Mouse (Mus musculus) forebrain, embryonic 13.5 days (tissue): Measurements from ENCODE around the gene Pced1a. TPM values are rescaled to one million over a fixed set of nuclear protein-coding genes. Genes with fewer than 3 reads are reported as not detected.
"Not testable (repeated sequence)": the region's sequence is repeated elsewhere in the genome, so short reads cannot be mapped to it uniquely, and the experiment has no call there.

ENCODE experiments used
- ATAC-seq: fragments of 200-750 bp; cut with Nextera tagmentation; 2 replicates; pipeline ENCODE4 v1.8.0; 2017
- H3K27ac ChIP-seq: fragments of 300-500 bp; sonication (generic); 2 replicates; pipeline ENCODE4 v1.5.1; 2015; ENCODE audit warnings: inconsistent platforms, mild to moderate bottlenecking, moderate library complexity
- H3K27me3 ChIP-seq: fragments of 300-500 bp; sonication (generic); 2 replicates; pipeline ENCODE4 v1.6.1; 2015; ENCODE audit warnings: mild to moderate bottlenecking, inconsistent platforms
- H3K36me3 ChIP-seq: fragments of 300-500 bp; sonication (generic); 2 replicates; pipeline ENCODE4 v1.6.1; 2015; ENCODE audit warnings: mild to moderate bottlenecking, inconsistent platforms; ENCODE audit not compliant: poor library complexity, severe bottlenecking
- H3K4me1 ChIP-seq: fragments of 300-500 bp; sonication (generic); 2 replicates; pipeline ENCODE4 v1.6.1; 2015; ENCODE audit warnings: inconsistent platforms
- H3K4me2 ChIP-seq: fragments of 300-500 bp; sonication (generic); 2 replicates; pipeline ENCODE4 v1.6.1; 2015; ENCODE audit warnings: inconsistent platforms, mild to moderate bottlenecking, moderate library complexity
- H3K4me3 ChIP-seq: fragments of 300-500 bp; sonication (generic); 2 replicates; pipeline ENCODE4 v1.5.1; 2015; ENCODE audit warnings: mild to moderate bottlenecking, inconsistent platforms
- H3K9ac ChIP-seq: fragments of 300-500 bp; sonication (generic); 2 replicates; pipeline ENCODE4 v1.6.1; 2015; ENCODE audit warnings: mild to moderate bottlenecking, inconsistent platforms
- H3K9me3 ChIP-seq: fragments of 300-500 bp; sonication (generic); replicated peaks from 2 replicates; pipeline ENCODE4 v1.6.1; 2016; ENCODE audit warnings: inconsistent platforms
- WGBS: fragments of 180-500 bp; shearing (Covaris S2); methylation state at CpG from one replicate; pipeline ENCODE4 v1.1.7; 2015; 5-methylcytosine and 5-hydroxymethylcytosine counted together
- polyA plus RNA-seq: library from polyadenylated mRNA; unstranded; fragments of >200 nt; fragmentation: Nextera tagmentation; extraction: Ambion mirVana; gene quantifications from 2 replicates; pipeline ENCODE4 v1.2.1, GENCODE M21; 2015

Pced1a gene
- polyA plus RNA-seq, 1 experiment from 2014 or later = 9.0 TPM

DNA sequence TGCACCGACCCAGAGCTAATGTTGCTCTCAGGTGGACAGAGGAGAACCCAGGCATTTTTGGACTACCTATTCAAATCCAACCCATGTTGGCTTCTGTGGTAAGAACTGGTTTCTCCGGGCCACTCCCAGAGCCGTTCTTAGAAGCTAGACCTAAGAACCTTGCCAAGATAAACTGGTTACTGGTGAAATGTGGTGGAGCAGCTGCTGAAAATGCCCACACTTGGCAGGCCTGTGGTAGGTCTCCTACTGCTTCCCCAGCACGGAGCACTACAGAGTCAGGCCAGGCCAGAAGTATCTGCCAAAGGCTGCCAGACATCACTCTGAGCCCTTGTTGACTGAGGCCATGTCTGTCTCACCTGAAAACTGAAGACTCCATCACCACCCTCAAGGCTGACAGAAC, 49.5 kb downstream of the Pced1a start:
- H3K27me3 ChIP-seq = no peaks in the 10 kb centered on the region
- ATAC-seq = no peak

DNA sequence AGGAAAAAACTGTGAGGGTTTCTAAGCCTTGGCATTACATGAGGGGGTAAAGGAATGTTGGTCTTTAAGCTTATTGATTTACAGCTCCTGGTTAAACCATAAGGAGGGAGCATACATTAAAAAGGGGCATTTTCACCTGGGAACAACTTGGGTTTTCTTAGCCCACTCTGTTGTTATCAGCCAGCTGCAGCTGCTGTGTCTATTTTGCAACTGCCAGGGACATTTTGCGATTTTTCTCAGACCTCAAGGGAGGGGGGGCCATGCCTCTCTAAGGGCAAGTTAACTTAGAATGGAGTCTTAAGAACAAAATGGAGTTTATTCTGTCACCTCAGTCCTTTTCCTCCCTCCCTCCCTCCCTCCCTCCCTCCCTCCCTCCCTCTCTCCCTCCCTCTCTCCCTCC, 51.5 kb downstream of the Pced1a start:
- not testable (repeated sequence) for H3K9ac ChIP-seq, ATAC-seq, H3K4me1 ChIP-seq, H3K9me3 ChIP-seq, H3K36me3 ChIP-seq, H3K4me2 ChIP-seq, H3K27me3 ChIP-seq, H3K4me3 ChIP-seq, H3K27ac ChIP-seq
- WGBS = 62% methylated on average over 1 of the region's 1 CpGs

More for the DNA sequence above, 49.5 kb downstream of the Pced1a start:
- no peaks in the 10 kb centered on the region for H3K36me3 ChIP-seq
- H3K4me1 ChIP-seq = no peaks in the 10 kb centered on the region
- H3K4me2 ChIP-seq = no peak overlapping the region
- H3K9me3 ChIP-seq = no peaks in the 10 kb centered on the region
- no peak overlapping the region for H3K9ac ChIP-seq
- no peak overlapping the region for H3K4me3 ChIP-seq
- H3K27ac ChIP-seq = no peak overlapping the region
- WGBS = 88% methylated on average over 4 of the region's 4 CpGs

DNA sequence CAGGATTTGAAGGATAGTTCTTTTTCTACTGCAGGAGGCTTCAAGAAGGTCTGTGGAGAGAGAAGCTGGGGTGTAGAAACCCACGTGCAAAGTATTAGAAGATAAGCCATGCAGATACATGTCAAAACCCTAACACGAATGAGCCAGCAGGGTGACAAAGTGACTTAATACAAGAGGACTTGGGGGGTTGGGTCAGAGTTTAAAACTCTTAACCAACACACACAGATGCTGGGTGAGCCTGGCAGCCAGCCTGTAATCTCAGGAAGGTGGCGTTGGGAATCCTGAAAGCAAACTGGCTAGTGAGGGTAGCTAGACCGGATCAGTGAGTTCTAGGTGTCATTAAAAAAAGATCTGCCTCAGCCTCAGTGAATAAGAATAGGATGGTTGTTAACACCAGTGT, 57.1 kb downstream of the Pced1a start:
- ATAC-seq = no peak
- H3K36me3 ChIP-seq = no peaks in the 10 kb centered on the region
- WGBS = 64% methylated on average over 4 of the region's 4 CpGs

More for the DNA sequence above, 57.1 kb downstream of the Pced1a start:
- Histone ChIP-seq H3K4me3 (no peak overlapping the region), H3K27me3 (peaks cover 35% of the 10 kb centered on the region), H3K9ac (no peak overlapping the region), H3K9me3 (no peaks in the 10 kb centered on the region), H3K4me2 (no peak overlapping the region), H3K27ac (no peak overlapping the region), H3K4me1 (peaks cover 9% of the 10 kb centered on the region)

Other genes starting within 250 kb of the Pced1a start
- gene Snrpb, start 245.3 kb downstream of the Pced1a start, polyA plus RNA-seq = 590 and 601 TPM in 2 replicates
- not detected in 2 replicates for gene Tmc2, start 229.5 kb downstream of the Pced1a start, polyA plus RNA-seq
- gene Nop56, start 150.3 kb downstream of the Pced1a start, polyA plus RNA-seq = 288 and 308 TPM in 2 replicates
- gene Idh3b, start 140.2 kb downstream of the Pced1a start, polyA plus RNA-seq = 153 and 172 TPM in 2 replicates
- gene Ebf4, start 129.5 kb downstream of the Pced1a start, polyA plus RNA-seq = 2.1 and 2.6 TPM in 2 replicates
- 11.8 and 12.3 TPM in 2 replicates for gene Cpxm1, start 27.1 kb downstream of the Pced1a start, polyA plus RNA-seq
- gene Gm28372, start 19.5 kb downstream of the Pced1a start, polyA plus RNA-seq = 0.09 and 0.34 TPM in 2 replicates
- gene 1700020A23Rik, start 19.4 kb downstream of the Pced1a start, polyA plus RNA-seq = 0.25 and 0.48 TPM in 2 replicates
- not detected in 2 replicates for gene Tmem239, start 18.2 kb downstream of the Pced1a start, polyA plus RNA-seq
- 125 and 130 TPM in 2 replicates for gene Vps16, start 362 bp downstream of the Pced1a start, polyA plus RNA-seq
- 120 and 122 TPM in 2 replicates for gene Ptpra, start 25.6 kb upstream of the Pced1a start, polyA plus RNA-seq
- gene Mrps26, start 139.0 kb upstream of the Pced1a start, polyA plus RNA-seq = 73.3 and 82.9 TPM in 2 replicates
- gene Oxt, start 151.5 kb upstream of the Pced1a start, polyA plus RNA-seq = not detected in 2 replicates
- gene Avp, start 157.9 kb upstream of the Pced1a start, polyA plus RNA-seq = 1.2 and 1.8 TPM in 2 replicates
- gene Fastkd5, start 205.3 kb upstream of the Pced1a start, polyA plus RNA-seq = 14.7 and 14.8 TPM in 2 replicates
- 13.0 and 15.5 TPM in 2 replicates for gene Ubox5, start 205.3 kb upstream of the Pced1a start, polyA plus RNA-seq
- gene Lzts3, start 218.1 kb upstream of the Pced1a start, polyA plus RNA-seq = 5.0 and 5.8 TPM in 2 replicates
- 53.0 and 55.9 TPM in 2 replicates for gene Ddrgk1, start 240.0 kb upstream of the Pced1a start, polyA plus RNA-seq
- 152 and 156 TPM in 2 replicates for gene Itpa, start 242.9 kb upstream of the Pced1a start, polyA plus RNA-seq